Mouse (Mus musculus): ENCODE measurements at regions not wholly inside any gene's neighbourhood (a gene's known extent, or its start where the extent isn't known, plus 50 kb on each side); places are given as distances from the start of the nearest gene placed in this dataset.

- no peak for DNase-seq
Measured at GRCm38 (mm10) chr9:30519231-30519630, 92.3 kb downstream of the Snx19 start.
